Mouse (Mus musculus): ENCODE measurements around the gene Nrbp1. TPM values are rescaled to one million over a fixed set of nuclear protein-coding genes. Genes with fewer than 3 reads are reported as not detected.
"Not testable (repeated sequence)": the region's sequence is repeated elsewhere in the genome, so short reads cannot be mapped to it uniquely, and the experiment has no call there.

The Nrbp1 gene
- polyA plus RNA-seq, 2 experiments from 2014 or later = 90.1 to 91.2 TPM

GRCm38 (mm10) chr5:31216554-31216953 is 24.1 kb upstream of the Nrbp1 start:
- ATAC-seq = not testable (repeated sequence)

- ATAC-seq = no peak
Observed at GRCm38 (mm10) chr5:31218294-31218693, 22.4 kb upstream of the Nrbp1 start.

- no peak for ATAC-seq
Observed at GRCm38 (mm10) chr5:31219070-31219469, 21.6 kb upstream of the Nrbp1 start.

GRCm38 (mm10) chr5:31219474-31219873 is 21.2 kb upstream of the Nrbp1 start:
- no peak for ATAC-seq

- ATAC-seq = peak; percentile 12
Observed at GRCm38 (mm10) chr5:31219911-31220447, 20.7 kb upstream of the Nrbp1 start.

GRCm38 (mm10) chr5:31220448-31221303 is 20.0 kb upstream of the Nrbp1 start, which contains the start of gene Ppm1g:
Ppm1g (minus strand) TSS chr5:31220687.
- peak; percentile 88 for ATAC-seq

GRCm38 (mm10) chr5:31221304-31221945 is 19.2 kb upstream of the Nrbp1 start:
- ATAC-seq = no peak

GRCm38 (mm10) chr5:31222696-31223095 is 18.0 kb upstream of the Nrbp1 start:
- ATAC-seq = no peak

GRCm38 (mm10) chr5:31226641-31227040 is 14.0 kb upstream of the Nrbp1 start:
- ATAC-seq = no peak

GRCm38 (mm10) chr5:31241522-31242034 is 914 bp downstream of the Nrbp1 start:
- peak; percentile 31 for ATAC-seq

- no peak for ATAC-seq
Observed at GRCm38 (mm10) chr5:31242191-31242590, 1.5 kb downstream of the Nrbp1 start.

GRCm38 (mm10) chr5:31250716-31251115 is 10.1 kb downstream of the Nrbp1 start:
- no peak for ATAC-seq

GRCm38 (mm10) chr5:31251541-31252101 is 11.0 kb downstream of the Nrbp1 start, which contains the start of gene Krtcap3:
Krtcap3 (plus strand) TSS chr5:31251691.
- ATAC-seq = peak; percentile 41

- ATAC-seq = no peak
Observed at GRCm38 (mm10) chr5:31252151-31252550, 11.5 kb downstream of the Nrbp1 start.

- ATAC-seq = no peak
Observed at GRCm38 (mm10) chr5:31252795-31253545, 12.3 kb downstream of the Nrbp1 start.

GRCm38 (mm10) chr5:31253806-31254205 is 13.1 kb downstream of the Nrbp1 start:
- no peak for ATAC-seq

GRCm38 (mm10) chr5:31254452-31254851 is 13.8 kb downstream of the Nrbp1 start:
- ATAC-seq = no peak

- ATAC-seq = no peak
Observed at GRCm38 (mm10) chr5:31254901-31255300, 14.2 kb downstream of the Nrbp1 start.

GRCm38 (mm10) chr5:31255381-31255780 is 14.7 kb downstream of the Nrbp1 start:
- no peak for ATAC-seq

- no peak for ATAC-seq
Observed at GRCm38 (mm10) chr5:31255971-31256370, 15.3 kb downstream of the Nrbp1 start.

GRCm38 (mm10) chr5:31257616-31258015 is 17.0 kb downstream of the Nrbp1 start:
- no peak for ATAC-seq

- ATAC-seq = no peak
Observed at GRCm38 (mm10) chr5:31266101-31266500, 25.4 kb downstream of the Nrbp1 start.
